Mouse (Mus musculus) neural tube, embryonic 11.5 days (tissue): ENCODE measurements around the gene Itpkb. TPM values are rescaled to one million over a fixed set of nuclear protein-coding genes. Genes with fewer than 3 reads are reported as not detected.

Experiments used
- ATAC-seq: fragments of 200-750 bp; cut with Nextera tagmentation; 2 replicates; pipeline ENCODE4 v1.8.0; 2017; ENCODE audit warnings: moderate number of reproducible peaks, mild to moderate bottlenecking, moderate TSS enrichment, moderate library complexity; ENCODE audit not compliant: insufficient read depth, low FRiP score, low TSS enrichment
- DNase-seq: peaks from one replicate; pipeline ENCODE4 v3.0.0-alpha.2; 2015; ENCODE audit warnings: low spot score
- H3K27ac ChIP-seq: fragments of 300-500 bp; sonication (generic); 2 replicates; pipeline ENCODE4 v1.5.1; 2014; ENCODE audit warnings: low read depth, mild to moderate bottlenecking, low read length
- H3K27me3 ChIP-seq: fragments of 300-500 bp; sonication (generic); 2 replicates; pipeline ENCODE4 v1.6.1; 2014; ENCODE audit warnings: mild to moderate bottlenecking, low read length, mixed read lengths; ENCODE audit not compliant: control insufficient read depth, insufficient read depth
- H3K36me3 ChIP-seq: fragments of 300-500 bp; sonication (generic); 2 replicates; pipeline ENCODE4 v1.6.1; 2014; ENCODE audit warnings: mild to moderate bottlenecking, low read length, moderate library complexity, mixed read lengths; ENCODE audit not compliant: control insufficient read depth, insufficient read depth
- H3K4me1 ChIP-seq: fragments of 300-500 bp; sonication (generic); 2 replicates; pipeline ENCODE4 v1.6.1; 2014; ENCODE audit warnings: low read length, mixed read lengths; ENCODE audit not compliant: control insufficient read depth, insufficient read depth
- H3K4me2 ChIP-seq: fragments of 300-500 bp; sonication (generic); 2 replicates; pipeline ENCODE4 v1.6.1; 2014; ENCODE audit warnings: low read depth, mild to moderate bottlenecking, moderate library complexity
- H3K4me3 ChIP-seq: fragments of 300-500 bp; sonication (generic); 2 replicates; pipeline ENCODE4 v1.5.1; 2014; ENCODE audit warnings: low read depth, low read length
- H3K9ac ChIP-seq: fragments of 300-500 bp; sonication (generic); 2 replicates; pipeline ENCODE4 v1.6.1; 2014; ENCODE audit warnings: mild to moderate bottlenecking, low read length
- H3K9me3 ChIP-seq: fragments of 300-500 bp; sonication (generic); 2 replicates; pipeline ENCODE4 v1.6.1; 2016; ENCODE audit warnings: low read length; ENCODE audit not compliant: control insufficient read depth
- WGBS: fragments of 180-500 bp; shearing (Covaris S2); extraction: QIAGEN DNeasy Blood & Tissue Kit; methylation state at CpG from one replicate; pipeline ENCODE4 v1.1.7; 2014; 5-methylcytosine and 5-hydroxymethylcytosine counted together
- polyA plus RNA-seq: library from polyadenylated mRNA; unstranded; fragments of >200 nt; fragmentation: Nextera tagmentation; extraction: Ambion mirVana; gene quantifications from 2 replicates; pipeline ENCODE4 v1.2.1, GENCODE M21; 2014

Gene Itpkb
- 2.6 and 2.8 TPM in 2 replicates for polyA plus RNA-seq

- DNase-seq (peak; percentile 58), ATAC-seq (peak; percentile 45)
- peak within 1 kb of the TSS; percentile 66 for H3K4me3 ChIP-seq
- H3K4me1 ChIP-seq, result peaks cover 13% of the 10 kb centered on the region
- H3K27ac ChIP-seq, result 0 out of 2 replicates have a peak within 1 kb of the TSS, but pooled peaks have one; percentile 34
- H3K36me3 ChIP-seq, result no peaks in the 10 kb centered on the region
- H3K9ac ChIP-seq, result peak within 1 kb of the TSS; percentile 62
- 2% methylated on average over 19 of the region's 19 CpGs for WGBS
- H3K4me2 ChIP-seq, result peak within 1 kb of the TSS; percentile 97
- peaks cover 26% of the 10 kb centered on the region for H3K27me3 ChIP-seq
- H3K9me3 ChIP-seq, result no peaks in the 10 kb centered on the region
Observed at GRCm38 (mm10) chr1:180330145-180330706, at the start of gene Itpkb. Gene Itpkb, plus strand, starts transcription at chr1:180330485.

GRCm38 (mm10) chr1:180282581-180282980 is 47.7 kb upstream of the Itpkb start:
- WGBS, result 63% methylated on average over 6 of the region's 6 CpGs
- H3K9ac ChIP-seq, result no peak overlapping the region
- no peak overlapping the region for H3K27ac ChIP-seq
- no peaks in the 10 kb centered on the region for H3K9me3 ChIP-seq
- H3K4me2 ChIP-seq, result no peak overlapping the region
- DNase-seq (no peak), ATAC-seq (no peak)
- H3K4me3 ChIP-seq, result no peak overlapping the region
- H3K27me3 ChIP-seq, result no peaks in the 10 kb centered on the region
- H3K36me3 ChIP-seq, result no peaks in the 10 kb centered on the region
- H3K4me1 ChIP-seq, result peaks cover 7% of the 10 kb centered on the region

- DNase-seq, result peak; percentile 66
- Histone ChIP-seq H3K9ac (peak overlapping the region; percentile 37), H3K27me3 (no peaks in the 10 kb centered on the region), H3K4me1 (peaks cover 7% of the 10 kb centered on the region), H3K9me3 (no peaks in the 10 kb centered on the region), H3K36me3 (no peaks in the 10 kb centered on the region), H3K4me2 (no peak overlapping the region), H3K4me3 (no peak overlapping the region), H3K27ac (0 out of 2 replicates have a peak overlapping the region, but pooled peaks have one; percentile 44)
- 25% methylated on average over 16 of the region's 16 CpGs for WGBS
- peak; percentile 41; the same call in 1 of the 2 replicates for ATAC-seq
Observed at GRCm38 (mm10) chr1:180283813-180284768, 46.2 kb upstream of the Itpkb start.

- no peak overlapping the region for H3K27ac ChIP-seq
- ATAC-seq, result no peak
- peaks cover 7% of the 10 kb centered on the region for H3K4me1 ChIP-seq
- H3K4me2 ChIP-seq, result no peak overlapping the region
- no peaks in the 10 kb centered on the region for H3K27me3 ChIP-seq
- peak; percentile 38 for DNase-seq
- no peak overlapping the region for H3K9ac ChIP-seq
- no peak overlapping the region for H3K4me3 ChIP-seq
- no peaks in the 10 kb centered on the region for H3K36me3 ChIP-seq
- WGBS, result 53% methylated on average over 15 of the region's 15 CpGs
- no peaks in the 10 kb centered on the region for H3K9me3 ChIP-seq
Observed at GRCm38 (mm10) chr1:180286081-180286831, 44.0 kb upstream of the Itpkb start.

- 65% methylated on average over 7 of the region's 7 CpGs for WGBS
- H3K27ac ChIP-seq, result no peak overlapping the region
- DNase-seq (no peak), ATAC-seq (no peak)
- no peaks in the 10 kb centered on the region for H3K36me3 ChIP-seq
- no peaks in the 10 kb centered on the region for H3K9me3 ChIP-seq
- no peaks in the 10 kb centered on the region for H3K27me3 ChIP-seq
- H3K4me1 ChIP-seq, result peaks cover 7% of the 10 kb centered on the region
- H3K4me2 ChIP-seq, result no peak overlapping the region
- H3K4me3 ChIP-seq, result no peak overlapping the region
- H3K9ac ChIP-seq, result no peak overlapping the region
Observed at GRCm38 (mm10) chr1:180288227-180288626, 42.1 kb upstream of the Itpkb start.

GRCm38 (mm10) chr1:180288872-180289468 is 41.3 kb upstream of the Itpkb start:
- no peaks in the 10 kb centered on the region for H3K27me3 ChIP-seq
- no peaks in the 10 kb centered on the region for H3K36me3 ChIP-seq
- no peak overlapping the region for H3K9ac ChIP-seq
- H3K27ac ChIP-seq, result no peak overlapping the region
- no peak overlapping the region for H3K4me3 ChIP-seq
- WGBS, result 82% methylated on average over 7 of the region's 7 CpGs
- H3K9me3 ChIP-seq, result no peaks in the 10 kb centered on the region
- ATAC-seq (no peak), DNase-seq (no peak)
- H3K4me2 ChIP-seq, result no peak overlapping the region
- H3K4me1 ChIP-seq, result peaks cover 3% of the 10 kb centered on the region; the same call in 1 of the 2 replicates

GRCm38 (mm10) chr1:180289788-180290187 is 40.5 kb upstream of the Itpkb start:
- Histone ChIP-seq H3K27me3 (no peaks in the 10 kb centered on the region), H3K9me3 (no peaks in the 10 kb centered on the region), H3K27ac (no peak overlapping the region), H3K4me1 (no peaks in the 10 kb centered on the region), H3K4me2 (no peak overlapping the region), H3K4me3 (no peak overlapping the region), H3K9ac (no peak overlapping the region), H3K36me3 (no peaks in the 10 kb centered on the region)
- 72% methylated on average over 5 of the region's 5 CpGs for WGBS
- ATAC-seq, result no peak
- no peak for DNase-seq

GRCm38 (mm10) chr1:180290358-180290757 is 39.9 kb upstream of the Itpkb start:
- H3K9me3 ChIP-seq, result no peaks in the 10 kb centered on the region
- H3K4me1 ChIP-seq, result no peaks in the 10 kb centered on the region
- H3K27ac ChIP-seq, result no peak overlapping the region
- WGBS, result 86% methylated on average over 4 of the region's 4 CpGs
- no peaks in the 10 kb centered on the region for H3K27me3 ChIP-seq
- H3K4me2 ChIP-seq, result no peak overlapping the region
- DNase-seq (no peak), ATAC-seq (no peak)
- no peak overlapping the region for H3K4me3 ChIP-seq
- no peaks in the 10 kb centered on the region for H3K36me3 ChIP-seq
- H3K9ac ChIP-seq, result no peak overlapping the region
